Mouse (Mus musculus) testis, adult 2 months (tissue): ENCODE data around the gene Casq1.

Experiments
- CTCF ChIP-seq: fragments of 200-500 bp; IDR thresholded peaks from 2 replicates; pipeline ENCODE4 v1.5.1; 2012; ENCODE audit warnings: low read depth, mild to moderate bottlenecking, inconsistent platforms, low read length, moderate library complexity; ENCODE audit not compliant: control insufficient read depth, insufficient read depth, insufficient replicate concordance
- POLR2A ChIP-seq: fragments of 200-500 bp; IDR thresholded peaks from 2 replicates; pipeline ENCODE4 v1.6.1; 2012; ENCODE audit warnings: low read depth, mild to moderate bottlenecking, inconsistent platforms, low read length, moderate library complexity; ENCODE audit not compliant: control insufficient read depth

DNA sequence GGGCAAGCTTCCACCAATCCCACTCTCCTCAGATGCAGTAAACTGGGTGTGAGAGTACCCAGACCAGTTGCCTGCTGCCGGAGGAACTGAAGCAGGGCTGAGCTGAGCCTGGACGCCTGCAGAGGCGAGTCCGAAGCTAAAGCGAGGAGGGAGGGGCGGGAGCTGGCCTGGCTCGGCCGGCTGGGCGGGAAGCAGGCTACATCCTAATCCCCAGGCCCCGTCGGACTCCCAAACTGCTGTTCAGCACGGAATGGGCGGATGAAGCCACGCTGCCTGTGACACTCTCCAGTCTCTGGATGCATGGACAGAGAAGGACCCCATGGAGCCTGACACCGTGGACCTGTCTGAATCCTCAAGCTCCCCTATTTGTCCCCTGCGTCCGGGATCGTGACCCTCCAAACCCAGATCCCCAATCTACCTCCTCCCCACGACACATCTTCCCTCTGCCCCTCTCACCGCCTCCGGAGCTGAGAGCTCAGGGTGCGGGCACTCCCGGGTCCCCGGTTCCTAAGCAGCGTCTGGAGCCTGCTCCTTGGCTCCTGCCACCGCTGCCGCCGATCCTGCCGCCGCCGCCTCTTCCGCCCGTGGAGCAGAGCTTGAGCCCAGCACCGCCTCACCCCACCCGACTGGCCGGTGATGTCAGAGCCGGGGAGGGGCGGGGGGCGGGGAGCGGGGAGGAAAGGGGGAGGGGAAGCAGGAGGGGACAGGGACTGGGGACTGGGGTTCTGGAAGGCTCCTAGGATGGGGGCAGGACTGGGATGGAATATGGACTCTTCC lies 13.3 kb downstream of the Casq1 start, which contains the start of gene Pea15a:
- TF ChIP-seq POLR2A (no peak), CTCF (no peak)
